Mouse (Mus musculus): Measurements from ENCODE around the gene 4930467E23Rik. TPM values are rescaled to one million over a fixed set of nuclear protein-coding genes. Genes with fewer than 3 reads are reported as not detected.

The 4930467E23Rik gene
- not detected in 2 replicates for polyA plus RNA-seq (2012; rRNA removed)

GRCm38 (mm10) chr8:19729276-19729675 is at the start of gene 4930467E23Rik:
Gene 4930467E23Rik (plus strand): TSS chr8:19729576.

Other genes with a start within 250 kb of the 4930467E23Rik start
- gene Defb7, start 234.5 kb upstream of the 4930467E23Rik start, polyA plus RNA-seq (2012; rRNA removed), result not detected in 2 replicates
- 0.07 TPM in 1 of 2 replicates, not detected in the other for gene Gm31371, start 173.8 kb downstream of the 4930467E23Rik start, polyA plus RNA-seq (2012; rRNA removed)

Data from colon, adult 2 months (tissue).